Mouse (Mus musculus) liver, adult 2 months (tissue): ENCODE data around the gene Hs1bp3.

ENCODE experiments used
- CTCF ChIP-seq: fragments of 200-500 bp; IDR thresholded peaks from 2 replicates; pipeline ENCODE4 v1.5.1; 2011; ENCODE audit warnings: low read depth, low read length, control low read depth
- POLR2A ChIP-seq: fragments of 200-500 bp; IDR thresholded peaks from 2 replicates; pipeline ENCODE4 v1.6.1; 2011; ENCODE audit warnings: low read length, control low read depth; ENCODE audit not compliant: insufficient read depth; ENCODE audit errors: extremely low read depth

DNA sequence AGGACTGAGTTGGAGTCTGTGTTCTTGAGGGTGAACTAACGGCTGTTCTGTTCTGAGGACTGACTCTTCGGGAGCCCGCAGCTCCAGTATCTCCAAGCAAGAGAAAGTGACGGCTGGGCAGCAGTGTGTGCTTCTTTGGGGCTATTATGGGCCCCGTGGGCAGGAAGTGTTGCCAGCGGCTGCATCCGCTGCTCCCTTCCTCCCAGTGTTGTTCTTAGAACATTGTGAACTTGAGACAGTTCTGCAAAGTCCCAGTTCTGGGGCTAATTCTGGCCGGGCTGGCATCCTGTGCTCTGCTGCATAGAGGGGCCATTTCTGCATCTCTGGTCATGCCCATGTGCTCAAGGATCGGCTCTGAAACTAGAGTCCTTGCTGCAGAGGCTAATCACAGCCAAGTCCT lies 31.7 kb downstream of the Hs1bp3 start:
- TF ChIP-seq CTCF, result no peak
- TF ChIP-seq POLR2A, result no peak
